Mouse (Mus musculus) bone marrow, adult 2 months (tissue): ENCODE data around the gene Lurap1.

Experiments used
- CTCF ChIP-seq: fragments of 200-500 bp; IDR thresholded peaks from 2 replicates; pipeline ENCODE4 v1.5.1; 2011; ENCODE audit warnings: low read length, control low read depth; ENCODE audit not compliant: control insufficient read depth, insufficient read depth
- POLR2A ChIP-seq: fragments of 200-500 bp; IDR thresholded peaks from 2 replicates; pipeline ENCODE4 v1.6.1; 2011; ENCODE audit warnings: low read depth, mild to moderate bottlenecking, control low read depth, low read length, borderline replicate concordance; ENCODE audit not compliant: control insufficient read depth

DNA sequence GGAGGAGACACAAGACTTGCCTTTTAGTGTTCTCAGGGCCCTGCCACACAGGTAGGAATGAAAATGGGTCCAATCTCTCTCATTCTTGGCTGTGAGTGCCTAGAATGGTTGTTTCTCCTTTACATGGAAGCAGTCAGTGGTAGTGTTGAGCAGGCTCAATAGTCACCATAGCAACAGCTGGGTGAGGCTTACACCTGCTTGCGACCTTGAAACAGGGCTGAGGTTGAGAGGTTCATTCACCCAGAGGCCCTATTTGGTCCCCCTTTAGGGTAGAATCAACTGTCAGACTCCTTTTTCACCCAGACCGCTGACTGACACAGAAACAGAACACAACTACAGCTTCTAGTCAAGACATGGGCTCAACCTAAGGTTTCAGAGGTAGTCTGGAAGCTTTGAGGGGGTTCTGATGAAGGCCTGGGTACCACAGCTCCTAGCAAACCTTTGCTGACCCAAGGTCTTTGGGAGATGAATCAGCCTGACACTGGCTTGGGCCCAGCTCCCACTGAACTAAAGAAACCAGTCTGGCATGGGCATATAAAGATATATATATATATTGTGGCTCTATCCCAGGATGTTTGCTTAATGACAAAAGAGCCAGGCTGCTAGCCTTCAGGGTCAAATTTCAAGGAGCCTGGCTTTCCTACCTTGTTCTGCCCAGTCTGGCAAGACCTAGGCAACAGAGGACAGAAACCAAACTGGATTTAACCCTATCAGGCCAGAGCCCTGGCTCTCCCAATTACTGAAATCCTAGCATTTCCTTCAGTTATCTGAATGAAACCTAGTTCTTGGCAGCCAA is 13.8 kb upstream of the Lurap1 start:
- no peak for TF ChIP-seq POLR2A
- TF ChIP-seq CTCF, result no peak
